Mouse (Mus musculus) adrenal gland, adult 8-10 months (tissue): ENCODE measurements around the gene Appl2. TPM values are rescaled to one million over a fixed set of nuclear protein-coding genes. Genes with fewer than 3 reads are reported as not detected.

Experiments
- DNase-seq: peaks from one replicate; pipeline ENCODE4 v3.0.0; 2022
- total RNA-seq, 4 experiments: library from RNA; stranded (reverse); gene quantifications; 2 replicates each; pipeline ENCODE4 v1.2.4; 2022

Gene Appl2
- total RNA-seq, 4 experiments from 2014 or later, result 86.1 to 199 (median 103) TPM

DNA sequence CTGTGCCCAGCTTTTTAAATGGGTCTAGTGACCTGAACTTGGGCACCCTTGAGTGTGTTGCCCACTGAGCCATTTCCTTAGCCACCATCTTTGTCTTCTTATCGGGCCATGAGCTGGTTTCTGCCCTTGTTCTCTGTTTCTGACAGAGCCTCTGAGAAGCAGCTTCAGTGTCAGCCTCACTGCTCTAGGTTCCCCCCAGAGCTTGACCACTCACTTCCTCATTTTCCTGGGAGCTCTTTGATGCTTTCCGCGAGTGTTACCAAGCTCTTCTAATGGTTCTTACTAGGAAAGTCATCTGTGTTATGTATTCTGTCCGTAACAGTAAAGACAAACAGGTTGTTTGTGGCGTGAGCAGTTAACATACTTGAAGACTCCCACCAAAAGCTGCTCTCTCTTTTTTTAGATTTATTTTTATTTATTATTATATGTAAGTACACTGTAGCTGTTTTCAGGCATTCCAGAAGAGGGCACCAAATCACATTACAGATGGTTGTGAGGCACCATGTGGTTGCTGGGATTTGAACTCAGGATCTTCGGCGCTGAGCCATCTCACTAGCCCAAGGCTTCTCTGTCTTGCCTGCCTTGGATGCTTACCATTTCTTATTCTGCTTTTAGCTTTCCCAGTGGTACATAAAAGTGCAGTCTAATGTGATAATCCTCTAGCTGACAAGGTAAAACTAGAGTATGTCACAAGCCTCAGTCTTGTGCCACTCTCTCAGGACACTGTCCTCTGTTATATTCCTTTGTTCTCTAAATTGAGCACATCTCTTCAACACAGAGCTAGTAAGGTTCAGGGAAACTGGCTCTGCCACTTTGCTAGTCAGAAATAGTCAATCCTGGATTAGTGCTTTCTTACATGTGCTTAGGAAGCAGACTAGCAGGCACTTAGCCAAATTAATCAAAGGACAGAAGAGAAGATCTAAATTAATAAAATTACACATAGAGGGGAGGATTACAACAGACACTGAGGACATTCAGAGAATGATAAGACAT is 82.8 kb downstream of the Appl2 start:
- DNase-seq, result no peak

DNA sequence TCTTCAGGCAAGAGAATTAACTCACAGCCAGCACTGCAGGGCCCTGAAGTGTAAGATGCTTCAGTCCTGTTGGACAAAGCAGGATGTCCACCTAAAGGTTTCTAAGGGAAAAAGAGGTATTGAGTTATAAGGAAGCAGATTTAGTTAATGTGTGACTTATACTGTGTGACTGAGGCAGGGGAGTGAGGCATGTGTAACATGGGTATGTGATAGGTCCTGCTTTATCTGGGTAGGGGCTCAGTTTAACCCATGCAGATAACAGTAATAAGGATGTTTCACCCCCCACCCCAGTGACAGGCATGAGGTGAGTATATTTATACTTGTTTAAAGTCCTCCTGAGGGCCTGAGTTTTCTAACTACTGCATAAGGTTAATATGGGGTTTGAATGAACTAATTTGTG is 85.5 kb downstream of the Appl2 start:
- no peak for DNase-seq

Other genes starting within 250 kb of the Appl2 start
- gene Aldh1l2, start 114.6 kb downstream of the Appl2 start, total RNA-seq, result 1 to 10 TPM in 2 of 4 experiments, under 1 TPM in 2; 0.89 to 1.8 (median 0.97) TPM
- gene Washc4, start 105.0 kb downstream of the Appl2 start, total RNA-seq, result 10 to 100 TPM; 24.7 to 31.3 (median 29.1) TPM
- gene 1500009L16Rik, start 74.1 kb upstream of the Appl2 start, total RNA-seq, result 10 to 100 TPM; 15.5 to 38.8 (median 25.8) TPM